Mouse (Mus musculus) midbrain, embryonic 13.5 days (tissue): ENCODE measurements around the gene Pno1. TPM values are rescaled to one million over a fixed set of nuclear protein-coding genes. Genes with fewer than 3 reads are reported as not detected.
"Not testable (repeated sequence)": the region's sequence is repeated elsewhere in the genome, so short reads cannot be mapped to it uniquely, and the experiment has no call there.

Source experiments
- ATAC-seq: fragments of 200-750 bp; cut with Nextera tagmentation; 2 replicates; pipeline ENCODE4 v1.8.0; 2017; ENCODE audit warnings: mild to moderate bottlenecking, moderate TSS enrichment, moderate library complexity
- H3K27ac ChIP-seq: fragments of 300-500 bp; sonication (generic); 2 replicates; pipeline ENCODE4 v1.5.1; 2015; ENCODE audit warnings: inconsistent platforms, mild to moderate bottlenecking, moderate library complexity
- H3K27me3 ChIP-seq: fragments of 300-500 bp; sonication (generic); 2 replicates; pipeline ENCODE4 v1.6.1; 2015; ENCODE audit warnings: mild to moderate bottlenecking, inconsistent platforms
- H3K36me3 ChIP-seq: fragments of 300-500 bp; sonication (generic); 2 replicates; pipeline ENCODE4 v1.6.1; 2015; ENCODE audit warnings: mild to moderate bottlenecking, inconsistent platforms
- H3K4me1 ChIP-seq: fragments of 300-500 bp; sonication (generic); replicated peaks from 2 replicates; pipeline ENCODE4 v1.6.1; 2015; ENCODE audit warnings: inconsistent platforms
- H3K4me2 ChIP-seq: fragments of 300-500 bp; sonication (generic); replicated peaks from 2 replicates; pipeline ENCODE4 v1.6.1; 2015; ENCODE audit warnings: moderate library complexity, mild to moderate bottlenecking, inconsistent platforms
- H3K4me3 ChIP-seq: fragments of 300-500 bp; sonication (generic); replicated peaks from 2 replicates; pipeline ENCODE4 v1.5.1; 2015; ENCODE audit warnings: mild to moderate bottlenecking, inconsistent platforms
- H3K9ac ChIP-seq: fragments of 300-500 bp; sonication (generic); replicated peaks from 2 replicates; pipeline ENCODE4 v1.6.1; 2015; ENCODE audit warnings: mild to moderate bottlenecking, inconsistent platforms
- H3K9me3 ChIP-seq: fragments of 300-500 bp; sonication (generic); 2 replicates; pipeline ENCODE4 v1.6.1; 2016; ENCODE audit warnings: mild to moderate bottlenecking, inconsistent platforms
- WGBS: fragments of 180-500 bp; shearing (Covaris S2); methylation state at CpG from one replicate; pipeline ENCODE4 v1.1.7; 2015; 5-methylcytosine and 5-hydroxymethylcytosine counted together
- polyA plus RNA-seq: library from polyadenylated mRNA; unstranded; fragments of >200 nt; fragmentation: Nextera tagmentation; extraction: Ambion mirVana; gene quantifications from 2 replicates; pipeline ENCODE4 v1.2.1, GENCODE M21; 2015

Pno1 gene
- polyA plus RNA-seq = 48.5 and 50.6 TPM in 2 replicates

DNA sequence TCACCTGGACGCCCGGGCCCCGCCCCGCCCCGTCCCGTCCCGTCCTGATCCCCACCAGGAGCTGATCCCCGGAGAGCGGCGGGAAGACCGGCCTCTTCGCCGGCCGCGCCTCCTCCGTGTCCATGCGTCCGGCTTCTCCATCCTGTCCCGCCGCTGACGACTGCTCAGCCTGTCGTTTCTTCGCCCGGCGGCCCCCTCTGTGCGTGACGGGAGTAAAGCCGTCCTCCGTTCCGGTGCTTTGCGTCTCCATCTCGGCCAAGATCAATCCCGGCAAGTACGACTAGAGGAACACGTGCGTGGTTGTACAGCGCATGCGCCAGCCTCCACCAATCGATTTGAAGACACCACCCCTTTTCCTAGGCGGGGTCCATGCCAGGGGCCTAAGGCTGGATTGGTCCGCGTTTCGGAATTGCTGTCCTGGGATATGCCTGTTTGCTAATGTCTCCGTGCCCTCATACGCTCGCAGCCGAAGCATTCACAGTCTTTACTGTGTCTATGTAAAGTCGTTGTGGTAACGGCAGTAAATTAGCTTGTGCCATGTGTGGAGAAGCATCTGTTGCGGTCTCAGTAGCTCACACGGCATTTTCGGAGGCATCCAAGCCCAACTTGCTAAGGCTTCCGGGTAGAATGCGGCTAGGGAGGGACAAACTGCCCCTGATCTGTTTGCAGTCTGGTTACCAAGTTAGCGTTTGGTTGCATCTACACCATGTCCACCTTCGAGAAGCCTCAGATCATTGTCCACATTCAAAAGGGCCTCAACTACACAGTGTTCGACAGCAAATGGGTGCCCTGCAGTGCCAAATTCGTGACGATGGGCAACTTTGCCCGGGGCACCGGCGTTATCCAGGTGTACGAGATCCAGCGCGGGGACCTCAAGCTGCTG is at the start of gene Pno1:
Pno1 (minus strand) TSS at position 311 of the 883 bp plus-strand sequence.
- Histone ChIP-seq H3K4me2 (peak within 1 kb of the TSS; percentile 74), H3K9me3 (no peaks in the 10 kb centered on the region), H3K4me3 (peak within 1 kb of the TSS; percentile 94), H3K9ac (peak within 1 kb of the TSS; percentile 86), H3K27me3 (no peaks in the 10 kb centered on the region), H3K4me1 (peaks cover 24% of the 10 kb centered on the region), H3K36me3 (peaks cover 20% of the 10 kb centered on the region), H3K27ac (peak within 1 kb of the TSS; percentile 77)
- 1% methylated on average over 62 of the region's 65 CpGs for WGBS
- peak; percentile 99 for ATAC-seq

DNA sequence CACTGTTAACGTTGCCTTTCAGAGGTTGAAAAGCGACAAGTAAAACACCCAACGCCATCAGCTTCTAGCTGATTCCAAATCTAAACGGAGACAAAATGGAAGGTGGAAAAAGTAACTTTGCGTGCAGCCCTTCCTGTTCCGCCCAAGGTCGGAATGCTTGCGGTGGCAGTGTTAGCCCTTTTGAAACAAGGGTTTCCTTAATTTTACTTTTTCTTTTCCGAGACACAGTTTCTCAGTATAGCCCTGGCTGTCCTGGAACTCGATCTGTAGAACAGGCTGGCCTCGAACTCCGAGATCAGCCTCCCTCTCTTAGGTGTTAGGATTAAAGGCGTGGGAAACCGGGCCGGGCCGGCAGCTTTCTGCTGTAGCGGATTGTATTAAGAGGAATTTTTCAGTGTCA is 46.5 kb upstream of the Pno1 start:
- Histone ChIP-seq H3K9ac (peak overlapping the region; percentile 91), H3K27ac (peak overlapping the region; percentile 91), H3K4me1 (peaks cover 16% of the 10 kb centered on the region), H3K27me3 (no peaks in the 10 kb centered on the region), H3K4me3 (peak overlapping the region; percentile 83), H3K36me3 (no peaks in the 10 kb centered on the region), H3K9me3 (no peaks in the 10 kb centered on the region), H3K4me2 (peak overlapping the region; percentile 78)
- peak; percentile 49 for ATAC-seq
- WGBS = under 1% methylated on average over 17 of the region's 17 CpGs

DNA sequence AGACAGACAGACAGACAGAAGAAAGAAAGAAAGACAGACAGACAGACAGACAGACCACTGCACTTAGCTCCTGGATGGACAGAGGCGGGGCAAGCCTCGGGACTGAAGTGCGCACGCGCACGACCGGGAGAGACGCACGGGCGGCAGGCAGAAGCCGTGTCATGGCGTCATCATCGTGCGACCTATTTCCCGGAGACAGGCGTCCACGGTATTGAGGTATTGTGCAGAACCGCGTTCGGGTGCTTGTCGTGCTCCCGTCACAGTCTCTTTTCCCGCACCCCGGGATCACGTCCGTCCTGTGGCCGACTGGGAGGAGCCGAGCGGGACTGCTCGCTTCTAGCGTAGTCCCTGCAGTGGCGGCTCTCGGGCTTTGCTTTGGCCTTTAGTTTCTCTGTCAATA is 46.1 kb upstream of the Pno1 start, which contains the start of gene C1d:
C1d (plus strand) TSS at position 137 of the 400 bp plus-strand sequence.
- no peaks in the 10 kb centered on the region for H3K36me3 ChIP-seq
- 0% methylated on average over 33 of the region's 33 CpGs for WGBS
- no peaks in the 10 kb centered on the region for H3K27me3 ChIP-seq
- H3K4me1 ChIP-seq = peaks cover 16% of the 10 kb centered on the region
- peak within 1 kb of the TSS; percentile 91 for H3K27ac ChIP-seq
- H3K4me2 ChIP-seq = peak within 1 kb of the TSS; percentile 78
- H3K4me3 ChIP-seq = peak within 1 kb of the TSS; percentile 83
- ATAC-seq = peak; percentile 93
- H3K9me3 ChIP-seq = no peaks in the 10 kb centered on the region
- peak within 1 kb of the TSS; percentile 91 for H3K9ac ChIP-seq

DNA sequence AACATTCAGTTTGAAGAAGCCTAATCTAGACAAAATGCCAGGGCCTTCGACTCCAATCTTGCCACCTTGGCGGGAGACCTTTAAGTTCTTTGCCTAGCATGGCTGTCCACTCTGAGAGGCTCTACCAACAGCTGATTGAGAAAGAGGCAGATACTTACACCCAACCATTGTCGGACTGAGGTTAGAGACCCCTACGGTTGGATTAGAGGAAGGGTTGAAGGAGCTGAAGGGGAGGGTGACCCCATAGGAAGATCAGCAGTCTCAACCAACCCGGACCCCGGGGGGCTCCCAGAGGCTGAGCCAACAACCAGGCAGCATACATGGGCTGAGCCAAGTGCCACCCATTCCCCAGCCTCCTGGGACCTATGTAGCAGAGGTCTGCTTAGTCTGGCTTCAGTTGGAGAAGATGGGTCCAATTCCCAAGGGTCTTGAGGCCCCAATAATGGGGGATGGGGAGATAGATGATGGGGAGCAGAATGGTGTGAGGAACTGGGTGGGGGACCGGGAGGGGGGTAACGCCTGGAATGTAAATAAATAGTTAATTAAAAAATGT is 45.5 kb upstream of the Pno1 start:
- H3K27ac ChIP-seq = no peak overlapping the region
- no peaks in the 10 kb centered on the region for H3K9me3 ChIP-seq
- no peaks in the 10 kb centered on the region for H3K27me3 ChIP-seq
- peak overlapping the region; percentile 78 for H3K4me2 ChIP-seq
- H3K4me1 ChIP-seq = peaks cover 16% of the 10 kb centered on the region
- WGBS = 60% methylated on average over 8 of the region's 8 CpGs
- peak overlapping the region; percentile 91 for H3K9ac ChIP-seq
- peak; percentile 88 for ATAC-seq
- no peaks in the 10 kb centered on the region for H3K36me3 ChIP-seq
- peak overlapping the region; percentile 83 for H3K4me3 ChIP-seq

- ATAC-seq = no peak
Measured at GRCm38 (mm10) chr11:17248715-17249114, 37.3 kb upstream of the Pno1 start.

DNA sequence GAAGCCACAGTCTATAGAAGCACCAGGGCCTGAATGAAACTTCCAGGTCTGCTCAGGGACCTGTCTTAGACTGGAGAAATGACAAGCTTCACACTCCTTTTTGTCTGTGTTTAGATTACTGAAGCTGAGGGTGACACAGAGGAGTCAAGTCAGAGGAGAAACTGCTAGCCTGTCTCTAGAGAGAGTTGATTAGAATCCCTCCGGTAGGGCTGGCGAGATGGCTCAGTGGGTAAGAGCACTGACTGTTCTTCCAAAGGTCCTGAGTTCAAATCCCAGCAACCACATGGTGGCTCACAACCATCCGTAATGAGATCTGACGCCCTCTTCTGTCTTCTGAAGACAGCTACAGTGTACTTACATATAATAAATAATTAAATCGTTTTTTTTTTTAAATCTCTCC is 27.2 kb upstream of the Pno1 start:
- 89% methylated on average over 5 of the region's 5 CpGs for WGBS
- not testable (repeated sequence) for ATAC-seq, H3K4me3 ChIP-seq, H3K36me3 ChIP-seq, H3K27ac ChIP-seq, H3K27me3 ChIP-seq, H3K9ac ChIP-seq, H3K4me1 ChIP-seq, H3K4me2 ChIP-seq, H3K9me3 ChIP-seq

More at GRCm38 (mm10) chr11:17248715-17249114, 37.3 kb upstream of the Pno1 start:
- no peak overlapping the region for H3K4me2 ChIP-seq
- no peak overlapping the region for H3K4me3 ChIP-seq
- no peak overlapping the region for H3K27ac ChIP-seq
- H3K36me3 ChIP-seq = no peaks in the 10 kb centered on the region
- no peak overlapping the region for H3K9ac ChIP-seq
- no peaks in the 10 kb centered on the region for H3K9me3 ChIP-seq
- H3K27me3 ChIP-seq = no peaks in the 10 kb centered on the region
- no peaks in the 10 kb centered on the region for H3K4me1 ChIP-seq

GRCm38 (mm10) chr11:17236449-17237037 is 25.2 kb upstream of the Pno1 start:
- H3K4me3 ChIP-seq = no peak overlapping the region
- H3K9me3 ChIP-seq = no peaks in the 10 kb centered on the region
- peaks cover 22% of the 10 kb centered on the region for H3K36me3 ChIP-seq
- no peaks in the 10 kb centered on the region for H3K4me1 ChIP-seq
- H3K4me2 ChIP-seq = no peak overlapping the region
- H3K9ac ChIP-seq = no peak overlapping the region
- WGBS = 95% methylated on average over 5 of the region's 5 CpGs
- H3K27ac ChIP-seq = no peak overlapping the region
- ATAC-seq = no peak
- no peaks in the 10 kb centered on the region for H3K27me3 ChIP-seq

DNA sequence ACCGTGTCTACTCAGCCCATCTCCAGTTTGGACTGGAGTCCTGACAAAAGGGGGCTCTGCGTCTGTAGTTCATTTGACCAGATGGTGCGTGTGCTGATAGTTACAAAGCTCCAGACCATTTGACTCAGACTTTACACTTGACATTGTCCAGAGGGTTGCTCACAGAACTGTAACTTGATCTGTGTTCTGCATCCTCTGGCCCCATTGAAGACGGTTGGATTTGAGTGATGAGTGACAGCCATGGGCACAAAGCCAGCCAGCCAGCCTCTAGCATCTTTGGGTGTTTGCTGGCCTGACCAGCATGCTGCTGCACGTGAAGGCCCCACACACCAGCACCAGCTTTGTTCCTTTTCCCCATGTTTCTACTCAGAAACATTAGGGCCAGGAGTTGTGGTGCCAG is 21.4 kb upstream of the Pno1 start:
- no peaks in the 10 kb centered on the region for H3K9me3 ChIP-seq
- peaks cover 46% of the 10 kb centered on the region for H3K36me3 ChIP-seq
- no peak overlapping the region for H3K27ac ChIP-seq
- H3K4me2 ChIP-seq = no peak overlapping the region
- WGBS = 91% methylated on average over 5 of the region's 5 CpGs
- H3K4me1 ChIP-seq = no peaks in the 10 kb centered on the region
- H3K27me3 ChIP-seq = no peaks in the 10 kb centered on the region
- H3K4me3 ChIP-seq = no peak overlapping the region
- no peak for ATAC-seq
- no peak overlapping the region for H3K9ac ChIP-seq

GRCm38 (mm10) chr11:17221126-17221525 is 9.8 kb upstream of the Pno1 start:
- no peak overlapping the region for H3K9ac ChIP-seq
- no peak overlapping the region for H3K4me3 ChIP-seq
- H3K4me1 ChIP-seq = no peaks in the 10 kb centered on the region
- peaks cover 36% of the 10 kb centered on the region for H3K36me3 ChIP-seq
- no peaks in the 10 kb centered on the region for H3K9me3 ChIP-seq
- 94% methylated on average over 8 of the region's 8 CpGs for WGBS
- H3K27me3 ChIP-seq = no peaks in the 10 kb centered on the region
- ATAC-seq = no peak
- H3K4me2 ChIP-seq = no peak overlapping the region
- H3K27ac ChIP-seq = no peak overlapping the region

DNA sequence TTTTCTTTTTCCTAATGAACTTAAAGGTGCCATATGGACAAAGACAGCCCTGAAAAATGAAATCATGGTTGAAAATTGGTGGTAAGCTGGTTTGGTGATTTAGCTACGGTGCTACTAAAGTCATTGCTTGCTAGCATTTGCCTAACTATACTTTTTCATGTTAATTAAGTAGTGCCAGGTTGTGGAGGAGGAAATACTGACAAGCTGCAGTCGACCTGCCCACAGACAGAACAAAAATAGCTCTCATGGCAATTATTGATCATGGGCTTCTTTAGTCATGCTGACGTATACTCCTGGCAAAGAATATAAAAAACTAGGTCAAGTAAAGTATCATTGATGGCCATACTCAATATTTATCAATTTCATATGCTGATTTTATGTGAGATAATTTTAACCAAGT is 4.1 kb upstream of the Pno1 start:
- no peak for ATAC-seq
- H3K9me3 ChIP-seq = no peaks in the 10 kb centered on the region
- no peak overlapping the region for H3K4me2 ChIP-seq

GRCm38 (mm10) chr11:17212903-17213509 is 1.6 kb upstream of the Pno1 start:
- ATAC-seq = no peak
- Histone ChIP-seq H3K9me3 (no peaks in the 10 kb centered on the region), H3K4me1 (peaks cover 24% of the 10 kb centered on the region), H3K27me3 (no peaks in the 10 kb centered on the region), H3K36me3 (peaks cover 10% of the 10 kb centered on the region), H3K4me2 (peak overlapping the region; percentile 74), H3K4me3 (0 out of 2 replicates have a peak overlapping the region, but pooled peaks have one; percentile 94), H3K27ac (no peak overlapping the region), H3K9ac (no peak overlapping the region)
- WGBS = 80% methylated on average over 5 of the region's 5 CpGs

More for the DNA sequence above, 4.1 kb upstream of the Pno1 start:
- H3K4me3 ChIP-seq = no peak overlapping the region
- peaks cover 1% of the 10 kb centered on the region; the same call in 1 of the 2 replicates for H3K36me3 ChIP-seq
- no peaks in the 10 kb centered on the region for H3K27me3 ChIP-seq
- H3K27ac ChIP-seq = no peak overlapping the region
- WGBS = 92% methylated on average over 3 of the region's 3 CpGs
- H3K9ac ChIP-seq = no peak overlapping the region
- H3K4me1 ChIP-seq = peaks cover 20% of the 10 kb centered on the region

- H3K9me3 ChIP-seq = no peaks in the 10 kb centered on the region
- WGBS = 4% methylated on average over 10 of the region's 10 CpGs
- peaks cover 24% of the 10 kb centered on the region for H3K4me1 ChIP-seq
Measured at GRCm38 (mm10) chr11:17212141-17212495, 750 bp upstream of the Pno1 start.

More at GRCm38 (mm10) chr11:17212141-17212495, 750 bp upstream of the Pno1 start:
- Histone ChIP-seq H3K27ac (peak overlapping the region; percentile 77), H3K27me3 (no peaks in the 10 kb centered on the region), H3K4me3 (peak overlapping the region; percentile 94), H3K36me3 (peaks cover 16% of the 10 kb centered on the region), H3K9ac (peak overlapping the region; percentile 86), H3K4me2 (peak overlapping the region; percentile 74)
- ATAC-seq = no peak
